Comparison of ENCODE assay signal across 10 mouse cellular contexts in genomic region chr2:73019371-73020146, GRCm38 (mm10). TPM values are rescaled to one million over a fixed set of nuclear protein-coding genes. Genes with fewer than 3 reads are reported as not detected.
DNase-seq lines count a peak whose midpoint lies in the region; ATAC-seq and TF ChIP-seq lines count a peak whose summit lies in the region.
"Had no signal": no experiment of that assay in that cellular context is flagged by ENCODE, and none has a peak within 500 bp of the region (broad histone marks: within the 10 kb centered on the region; RNA-seq: fewer than 3 reads in every experiment).

No protein-coding gene starts in this region.

- no peak overlapping the region for H3K9ac ChIP-seq in forebrain, embryonic 14.5 days (ENCODE audit: low read length)
- no peak overlapping the region for H3K9ac ChIP-seq in intestine, postnatal 0 days (ENCODE audit: low read depth, low read length)
- H3K9ac ChIP-seq: limb, embryonic 12.5 days had no signal

- H3K4me3 ChIP-seq in forebrain, embryonic 14.5 days (ENCODE audit: low read depth, low read length) = no peak overlapping the region
- no peak overlapping the region for H3K4me3 ChIP-seq in forebrain, embryonic 10.5 days
- H3K4me3 ChIP-seq in gastrocnemius, adult 2 months = no peak overlapping the region
- H3K4me3 ChIP-seq in intestine, postnatal 0 days (ENCODE audit: low read depth, low read length) = no peak overlapping the region
- H3K4me3 ChIP-seq: limb, embryonic 12.5 days had no signal

- no peaks in the 10 kb centered on the region for H3K27me3 ChIP-seq in forebrain, embryonic 14.5 days (replicated peaks; ENCODE audit: control insufficient read depth, insufficient read depth, low read length)
- no peaks in the 10 kb centered on the region for H3K27me3 ChIP-seq in forebrain, embryonic 10.5 days (ENCODE audit: poor library complexity, severe bottlenecking)
- H3K27me3 ChIP-seq in intestine, postnatal 0 days (replicated peaks; ENCODE audit: control insufficient read depth, insufficient read depth, low read length) = no peaks in the 10 kb centered on the region
- H3K27me3 ChIP-seq: limb, embryonic 12.5 days had no signal

- H3K27ac ChIP-seq in forebrain, embryonic 14.5 days (ENCODE audit: low read depth, low read length) = no peak overlapping the region
- no peak overlapping the region for H3K27ac ChIP-seq in forebrain, embryonic 10.5 days
- H3K27ac ChIP-seq in gastrocnemius, adult 2 months = no peak overlapping the region
- H3K27ac ChIP-seq in intestine, postnatal 0 days (ENCODE audit: low read depth, low read length) = no peak overlapping the region
- H3K27ac ChIP-seq: limb, embryonic 12.5 days had no signal

- WGBS in forebrain, embryonic 14.5 days = 65% methylated on average over 9 of the region's 9 CpGs
- 86% methylated on average over 9 of the region's 9 CpGs for WGBS in forebrain, embryonic 10.5 days
- WGBS in intestine, postnatal 0 days = 72% methylated on average over 9 of the region's 9 CpGs

- H3K36me3 ChIP-seq in forebrain, embryonic 14.5 days (ENCODE audit: control insufficient read depth, insufficient read depth, low read length) = no peaks in the 10 kb centered on the region
- no peaks in the 10 kb centered on the region for H3K36me3 ChIP-seq in forebrain, embryonic 10.5 days (replicated peaks)
- no peaks in the 10 kb centered on the region for H3K36me3 ChIP-seq in intestine, postnatal 0 days (ENCODE audit: control insufficient read depth, insufficient read depth)
- H3K36me3 ChIP-seq: limb, embryonic 12.5 days had no signal

- H3K4me1 ChIP-seq in forebrain, embryonic 14.5 days (ENCODE audit: control insufficient read depth, insufficient read depth, low read length) = no peaks in the 10 kb centered on the region
- 0 out of 2 replicates have a peak, but pooled peaks cover 4% of the 10 kb centered on the region for H3K4me1 ChIP-seq in forebrain, embryonic 10.5 days
- H3K4me1 ChIP-seq in intestine, postnatal 0 days (replicated peaks; ENCODE audit: control insufficient read depth, insufficient read depth, low read length) = no peaks in the 10 kb centered on the region; the same call in 1 of the 2 replicates
- H3K4me1 ChIP-seq: limb, embryonic 12.5 days had no signal

- intact Hi-C loops in gastrocnemius, adult 2 months (cut with DNase I) = no loop called here

- DNase-seq in forebrain, embryonic 14.5 days (ENCODE audit: low spot score) = peak; percentile 81
- DNase-seq in forebrain, embryonic 10.5 days (ENCODE audit: extremely low spot score, low spot score) = no peak
- DNase-seq in brain, adult 2 months (ENCODE audit: low read depth, low spot score) = peak; percentile 85
- peak; percentile 76 for DNase-seq in gastrocnemius, adult 2 months
- DNase-seq in layer of hippocampus, adult 11-12 months (ENCODE audit: low spot score) = peak; percentile 78
- no peak for DNase-seq in T-cell, adult 2 months (ENCODE audit: low spot score)

- H3K4me2 ChIP-seq in forebrain, embryonic 14.5 days (ENCODE audit: low read length) = no peak overlapping the region
- no peak overlapping the region for H3K4me2 ChIP-seq in intestine, postnatal 0 days (replicated peaks; ENCODE audit: low read depth)
- H3K4me2 ChIP-seq: limb, embryonic 12.5 days had no signal

- no peaks in the 10 kb centered on the region for H3K9me3 ChIP-seq in forebrain, embryonic 14.5 days (replicated peaks; ENCODE audit: control insufficient read depth, low read length)
- no peaks in the 10 kb centered on the region for H3K9me3 ChIP-seq in forebrain, embryonic 10.5 days
- no peaks in the 10 kb centered on the region for H3K9me3 ChIP-seq in intestine, postnatal 0 days (ENCODE audit: control insufficient read depth)
- H3K9me3 ChIP-seq: limb, embryonic 12.5 days had no signal

- ATAC-seq in forebrain, embryonic 14.5 days = peak; percentile 75; the same call in 1 of the 2 replicates
- peak; percentile 56; the same call in 1 of the 2 replicates for ATAC-seq in megakaryocyte, adult 5-6 weeks (ENCODE audit: poor library complexity, severe bottlenecking)
- ATAC-seq in intestine, postnatal 0 days = no peak

- no peak for TF ChIP-seq CTCF in gastrocnemius, adult 2 months (IDR thresholded peaks at IDR 0.05)
- no peak for TF ChIP-seq CTCF in intestine, postnatal 0 days (IDR thresholded peaks at IDR 0.05; ENCODE audit: low read depth)

RNA-seq across cellular contexts. Expression of gene Gm11084, which starts 33.0 kb away (rescaled TPM):
- not detected in 2 replicates for polyA plus RNA-seq in forebrain, embryonic 14.5 days (2014; fragmentation: Nextera tagmentation; extraction: Ambion mirVana)
- not detected in 2 replicates for polyA plus RNA-seq in forebrain, embryonic 10.5 days (2016; fragmentation: Nextera tagmentation; extraction: Ambion mirVana)
- not detected for total RNA-seq in gastrocnemius, adult 2 months (2021)
- total RNA-seq in megakaryocyte, adult 5-6 weeks (2015) = not detected in 2 replicates
- total RNA-seq in megakaryocyte, adult 5-6 weeks (2017) = not detected in 2 replicates
- not detected in 2 replicates for polyA plus RNA-seq in intestine, postnatal 0 days (2015; fragmentation: Nextera tagmentation; extraction: Ambion mirVana)
- polyA plus RNA-seq: C2C12; limb, embryonic 12.5 days had no signal

RNA-seq across cellular contexts. Expression of gene Sp3, which starts 39.3 kb away (rescaled TPM):
- 61.9 and 64.6 TPM in 2 replicates for polyA plus RNA-seq in forebrain, embryonic 14.5 days (2014; fragmentation: Nextera tagmentation; extraction: Ambion mirVana)
- 46.4 and 47.5 TPM in 2 replicates for polyA plus RNA-seq in forebrain, embryonic 10.5 days (2016; fragmentation: Nextera tagmentation; extraction: Ambion mirVana)
- total RNA-seq in gastrocnemius, adult 2 months (2021) = 10 to 100 TPM; 20.7 to 23.2 TPM
- total RNA-seq in megakaryocyte, adult 5-6 weeks (2015) = 196 and 198 TPM in 2 replicates
- 220 and 269 TPM in 2 replicates for total RNA-seq in megakaryocyte, adult 5-6 weeks (2017)
- 25.4 and 28.0 TPM in 2 replicates for polyA plus RNA-seq in intestine, postnatal 0 days (2015; fragmentation: Nextera tagmentation; extraction: Ambion mirVana)

Comparison
In these comparisons a context has a peak if more than half of its experiments do, and no peak if none do; other contexts are left out.
1. DNase-seq: peak in forebrain, embryonic 14.5 days (single experiment), brain, adult 2 months (single experiment), gastrocnemius, adult 2 months (single experiment) and layer of hippocampus, adult 11-12 months (single experiment); none in forebrain, embryonic 10.5 days (single experiment) and T-cell, adult 2 months (single experiment).